Mouse (Mus musculus): ENCODE measurements around the gene Gabrq.

Gene Gabrq

DNA sequence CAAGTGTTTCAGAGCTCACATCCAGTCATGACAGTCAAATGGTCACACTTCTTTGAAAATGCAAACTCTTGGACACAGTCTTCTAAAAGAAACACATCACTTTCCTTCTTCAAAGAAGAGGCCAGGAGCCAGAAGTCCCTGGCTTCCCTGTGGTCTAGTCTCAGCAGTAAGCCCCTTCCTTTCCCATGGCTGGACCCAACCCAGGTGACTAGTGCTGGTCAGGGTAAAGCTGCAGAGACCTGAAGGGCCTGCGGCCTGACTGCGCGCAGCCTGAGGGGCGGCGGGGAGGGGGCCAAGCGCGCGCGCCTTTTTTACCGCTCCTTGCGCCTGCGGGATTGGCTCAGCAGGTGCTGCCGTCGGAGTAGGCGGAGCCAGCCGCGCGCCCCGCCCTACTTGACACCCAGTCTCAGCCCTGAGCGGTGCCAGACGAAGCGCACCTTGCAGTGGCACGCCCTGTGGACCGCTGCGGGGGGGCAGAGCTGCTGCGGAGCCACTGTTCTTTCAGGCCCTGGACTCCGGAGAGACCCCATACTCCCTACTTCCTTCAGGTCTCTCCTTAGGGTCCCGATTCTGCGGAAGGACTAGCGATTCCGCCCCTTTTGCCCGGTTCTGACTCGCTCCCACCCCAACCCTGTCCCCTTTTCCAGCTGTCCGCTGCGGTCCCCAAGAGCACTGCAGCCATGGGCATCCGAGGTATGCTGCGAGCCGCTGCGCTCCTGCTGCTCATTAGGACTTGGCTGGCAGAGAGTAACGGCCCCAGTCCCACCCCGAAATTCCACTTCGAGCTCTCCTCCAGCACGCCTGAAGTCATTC lies at the start of gene Gabrq:
TSS of gene Gabrq (plus strand) at position 403 of the 813 bp plus-strand sequence.
- no peak for DNase-seq

DNA sequence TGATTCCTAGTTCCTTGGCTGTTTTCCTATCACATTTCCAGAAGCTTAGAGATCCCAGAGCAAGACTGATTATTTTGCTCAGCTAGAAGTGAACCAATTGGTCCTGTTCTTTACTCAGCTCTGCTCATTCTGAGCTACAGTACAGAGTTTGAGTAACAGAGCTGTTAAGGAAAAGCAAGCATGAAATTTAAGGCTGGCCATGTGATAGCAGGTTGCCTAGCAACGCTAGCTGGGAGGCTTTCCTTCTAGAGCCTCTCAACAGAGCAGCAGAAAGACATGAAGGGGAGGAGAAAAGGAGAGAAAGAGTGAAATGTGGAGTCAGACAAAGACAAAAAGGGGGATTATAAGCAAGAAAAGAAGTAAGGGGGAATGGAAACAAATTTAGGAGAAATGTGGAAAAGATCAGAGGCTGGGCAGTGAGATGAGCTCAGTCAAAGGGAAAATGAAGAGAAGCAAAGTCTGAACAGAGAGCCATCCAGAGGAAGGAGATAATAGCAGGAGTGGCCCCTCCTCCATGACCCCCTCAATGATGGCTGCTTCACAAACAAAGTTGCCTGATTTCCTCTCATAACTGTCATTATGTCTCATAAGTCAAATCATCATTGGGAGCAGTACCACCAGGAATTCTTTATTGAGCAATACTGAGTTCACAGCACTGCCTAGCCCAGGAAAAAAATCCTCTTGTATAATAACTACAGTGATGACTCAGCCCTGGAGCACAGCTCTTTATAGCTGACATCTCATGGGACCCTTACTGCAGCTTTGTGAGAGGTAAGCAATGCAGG lies 36.0 kb upstream of the Gabrq start:
- DNase-seq = no peak

DNA sequence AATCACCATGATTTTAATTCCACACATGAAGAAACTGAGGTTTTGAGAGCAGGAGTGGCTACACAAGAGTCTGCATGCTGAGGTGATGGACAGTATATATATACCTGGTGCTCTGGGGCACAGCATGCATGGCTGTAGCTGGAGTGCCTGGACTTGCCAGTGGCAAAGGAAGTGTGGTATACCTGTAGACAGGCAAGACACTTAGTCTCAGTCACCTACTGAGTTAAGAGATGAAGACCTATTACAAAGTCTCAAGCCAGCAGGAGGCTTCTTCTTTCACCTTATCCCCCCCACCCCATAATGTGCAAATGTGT lies 35.5 kb upstream of the Gabrq start:
- no peak for DNase-seq

DNA sequence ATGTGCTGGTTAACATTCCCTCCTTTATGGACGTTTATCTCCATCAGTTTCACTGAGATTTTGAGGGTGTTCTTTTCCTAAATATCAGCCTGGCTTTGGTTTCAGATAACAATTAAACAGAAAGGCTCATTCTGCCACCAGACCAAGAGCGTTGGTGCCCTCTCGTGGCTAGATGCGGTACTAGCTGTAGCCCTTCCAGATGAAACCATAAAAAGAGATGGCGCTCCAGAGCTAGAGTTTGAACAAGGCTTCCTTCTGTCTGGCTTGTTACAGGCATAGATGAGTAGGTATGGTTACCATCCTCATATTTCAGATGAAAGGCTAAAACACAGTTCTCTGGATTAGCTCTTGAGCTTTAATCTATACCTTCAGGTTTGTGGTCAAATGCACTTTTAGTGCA lies 5.4 kb upstream of the Gabrq start:
- DNase-seq = peak; percentile 46

DNA sequence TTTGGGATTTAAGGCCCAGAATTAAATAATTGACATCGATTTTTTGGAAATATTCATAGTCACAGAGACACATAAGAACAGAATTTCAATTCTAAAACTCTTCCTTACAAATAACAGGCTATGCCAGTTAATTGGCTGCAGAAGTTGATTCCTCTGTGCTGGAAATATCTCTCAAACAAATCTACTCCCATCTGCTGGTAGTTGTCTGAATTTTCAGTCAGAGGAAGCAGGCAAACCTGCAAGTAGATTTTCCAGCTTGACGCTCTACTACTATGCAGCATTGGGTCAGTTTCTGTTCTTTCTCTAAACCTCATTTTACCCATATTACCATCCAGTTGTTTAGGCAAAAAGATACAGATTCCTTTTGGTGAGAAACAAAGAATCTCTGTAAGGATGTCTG lies 1.7 kb upstream of the Gabrq start:
- DNase-seq = no peak

- DNase-seq = no peak
Measured at GRCm38 (mm10) chrX:72825589-72825905, 569 bp downstream of the Gabrq start.

Measured in kidney, adult 11 months (tissue).